Mouse (Mus musculus): ENCODE measurements around the gene Fbxo40. TPM values are rescaled to one million over a fixed set of nuclear protein-coding genes. Genes with fewer than 3 reads are reported as not detected.

The Fbxo40 gene
- polyA plus RNA-seq, 1 experiment: not detected

DNA sequence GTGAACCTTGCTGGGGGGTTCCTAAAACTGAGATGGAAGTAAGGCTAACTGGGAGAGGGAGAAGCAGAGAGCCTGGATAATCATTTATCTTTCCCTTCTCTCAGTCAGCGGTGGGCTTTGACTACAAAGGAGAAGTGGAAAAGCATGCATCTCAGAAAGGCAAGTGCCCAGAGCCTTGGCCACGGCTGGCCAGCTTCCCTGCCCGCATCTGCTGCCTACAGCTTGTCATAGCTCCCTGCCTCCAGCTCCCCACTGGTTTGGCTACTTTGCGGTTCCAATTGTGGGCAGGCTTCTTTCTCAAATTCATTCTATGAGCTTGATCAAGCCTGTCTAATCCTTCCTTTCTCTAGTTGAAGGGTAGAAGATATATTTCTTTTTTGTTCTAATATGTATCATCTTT, 39.2 kb downstream of the Fbxo40 start:
- Histone ChIP-seq H3K4me3 (ENCODE audit: insufficient read depth, low read depth, low read length) (no peak overlapping the region), H3K27ac (ENCODE audit: insufficient read depth, low read depth, low read length) (no peak overlapping the region), H3K4me1 (ENCODE audit: control insufficient read depth, insufficient read depth, low read length) (no peaks in the 10 kb centered on the region)
- WGBS: 46% methylated on average over 4 of the region's 4 CpGs
- TF ChIP-seq POLR2A (IDR thresholded peaks at IDR 0.05; ENCODE audit: insufficient read depth, low read depth, low read length): no peak
- no peak for TF ChIP-seq CTCF (IDR thresholded peaks at IDR 0.05; ENCODE audit: insufficient read depth, low read depth, low read length)

GRCm38 (mm10) chr16:36949614-36950336, 40.5 kb downstream of the Fbxo40 start:
- H3K4me3 ChIP-seq (ENCODE audit: insufficient read depth, low read depth, low read length): no peak overlapping the region
- 36% methylated on average over 8 of the region's 8 CpGs for WGBS
- H3K4me1 ChIP-seq (ENCODE audit: control insufficient read depth, insufficient read depth, low read length): no peaks in the 10 kb centered on the region
- no peak for TF ChIP-seq POLR2A (IDR thresholded peaks at IDR 0.05; ENCODE audit: insufficient read depth, low read depth, low read length)
- no peak for TF ChIP-seq CTCF (IDR thresholded peaks at IDR 0.05; ENCODE audit: insufficient read depth, low read depth, low read length)
- H3K27ac ChIP-seq (ENCODE audit: insufficient read depth, low read depth, low read length): no peak overlapping the region

DNA sequence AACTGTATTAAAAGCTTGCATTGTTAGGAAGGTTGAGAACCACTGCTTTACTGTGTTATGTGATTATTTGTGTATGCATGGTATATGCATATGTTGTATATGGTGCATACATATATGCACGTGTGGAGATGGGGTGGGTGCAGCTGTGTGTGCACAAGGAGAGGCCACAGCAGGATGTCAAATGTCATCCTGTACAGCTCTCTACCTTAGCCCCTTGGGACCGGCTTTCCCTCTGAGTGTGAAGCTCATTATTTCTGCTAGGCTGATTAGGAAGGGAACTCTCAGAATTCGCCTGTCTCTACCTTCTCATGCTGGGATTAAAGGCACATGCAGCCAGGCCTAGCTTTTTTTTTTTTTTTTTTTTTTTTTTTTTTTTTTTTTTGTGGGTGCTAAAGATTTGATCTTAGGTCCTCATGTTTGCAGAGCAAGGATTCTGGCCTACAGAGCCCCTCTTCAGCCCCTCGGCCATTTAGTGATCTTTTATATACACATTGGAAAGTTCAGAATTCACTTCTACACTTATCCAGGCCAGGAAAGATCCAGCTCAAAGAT, 42.5 kb downstream of the Fbxo40 start:
- WGBS: 81% methylated on average over 4 of the region's 4 CpGs
- TF ChIP-seq POLR2A (IDR thresholded peaks at IDR 0.05; ENCODE audit: insufficient read depth, low read depth, low read length) (no peak), CTCF (IDR thresholded peaks at IDR 0.05; ENCODE audit: insufficient read depth, low read depth, low read length) (no peak)
- no peaks in the 10 kb centered on the region for H3K4me1 ChIP-seq (ENCODE audit: control insufficient read depth, insufficient read depth, low read length)
- no peak overlapping the region for H3K4me3 ChIP-seq (ENCODE audit: insufficient read depth, low read depth, low read length)
- no peak overlapping the region for H3K27ac ChIP-seq (ENCODE audit: insufficient read depth, low read depth, low read length)

DNA sequence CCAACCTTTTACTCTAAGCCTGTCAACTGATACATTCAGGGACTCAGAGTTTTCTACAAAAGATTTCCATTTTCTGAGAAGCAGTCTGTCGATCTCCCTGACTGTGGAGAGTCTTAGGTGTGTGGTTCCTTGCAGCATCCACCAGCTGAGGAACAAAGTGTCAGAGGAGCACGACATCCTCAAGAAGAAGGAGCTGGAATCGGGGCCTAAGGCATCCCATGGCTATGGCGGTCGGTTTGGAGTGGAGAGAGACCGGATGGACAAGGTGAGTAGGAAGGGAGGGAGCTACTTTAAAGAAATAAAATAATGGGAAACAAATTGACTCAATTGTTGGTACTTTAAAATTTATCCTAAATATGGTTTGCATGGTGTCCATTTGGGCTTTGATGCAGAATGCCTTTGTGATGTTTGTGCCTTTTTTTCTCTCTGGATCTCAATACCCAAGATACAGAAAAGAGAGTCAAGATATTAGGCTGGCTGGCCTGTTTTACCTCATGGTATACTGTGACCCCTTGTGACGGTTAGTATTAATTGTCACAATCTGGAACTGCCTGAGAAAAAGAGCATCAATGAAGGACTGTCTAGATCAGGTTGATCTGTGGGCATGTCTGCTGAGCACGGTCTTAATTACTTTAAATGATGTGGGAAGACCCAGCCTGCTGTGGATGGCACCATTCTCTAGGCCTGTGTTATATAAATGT, 43.7 kb downstream of the Fbxo40 start:
- TF ChIP-seq CTCF (IDR thresholded peaks at IDR 0.05; ENCODE audit: insufficient read depth, low read depth, low read length): no peak
- no peak for TF ChIP-seq POLR2A (IDR thresholded peaks at IDR 0.05; ENCODE audit: insufficient read depth, low read depth, low read length)

DNA sequence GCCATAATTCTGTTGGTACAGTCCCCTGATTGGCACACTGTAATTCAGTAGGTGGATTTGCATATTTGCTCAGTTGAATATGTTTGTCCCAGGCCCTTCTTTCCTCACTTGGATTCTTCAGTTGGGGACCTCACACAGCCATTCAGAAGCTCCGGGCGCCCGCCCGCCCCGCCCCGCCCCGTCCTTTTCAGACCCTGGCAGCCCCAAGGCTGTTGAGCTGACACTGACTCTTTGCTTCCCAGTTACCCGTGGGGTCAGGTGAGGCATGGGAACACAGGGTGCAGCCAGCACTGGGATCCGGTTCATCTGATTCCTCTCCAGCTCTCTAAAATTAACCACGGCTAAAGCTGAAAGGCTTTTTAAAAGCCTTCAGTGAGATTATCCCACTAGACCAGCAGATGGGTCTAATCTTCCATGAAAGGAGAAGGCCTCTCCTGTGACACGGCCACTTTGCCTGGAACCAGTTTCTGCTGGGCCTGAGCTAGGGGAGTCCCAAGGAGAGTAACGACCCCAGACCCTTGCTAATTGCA, 45.3 kb downstream of the Fbxo40 start:
- WGBS: 21% methylated on average over 12 of the region's 12 CpGs
- Histone ChIP-seq H3K27ac (ENCODE audit: insufficient read depth, low read depth, low read length) (no peak overlapping the region), H3K4me3 (ENCODE audit: insufficient read depth, low read depth, low read length) (no peak overlapping the region), H3K4me1 (ENCODE audit: control insufficient read depth, insufficient read depth, low read length) (no peaks in the 10 kb centered on the region)
- TF ChIP-seq CTCF (IDR thresholded peaks at IDR 0.05; ENCODE audit: insufficient read depth, low read depth, low read length): no peak
- no peak for TF ChIP-seq POLR2A (IDR thresholded peaks at IDR 0.05; ENCODE audit: insufficient read depth, low read depth, low read length)

More for the DNA sequence above, 43.7 kb downstream of the Fbxo40 start:
- no peak overlapping the region for H3K4me3 ChIP-seq (ENCODE audit: insufficient read depth, low read depth, low read length)
- 92% methylated on average over 8 of the region's 8 CpGs for WGBS
- H3K27ac ChIP-seq (ENCODE audit: insufficient read depth, low read depth, low read length): no peak overlapping the region
- no peaks in the 10 kb centered on the region for H3K4me1 ChIP-seq (ENCODE audit: control insufficient read depth, insufficient read depth, low read length)

GRCm38 (mm10) chr16:36943591-36943990, 46.7 kb downstream of the Fbxo40 start:
- WGBS: 87% methylated on average over 3 of the region's 3 CpGs
- Histone ChIP-seq H3K4me1 (ENCODE audit: control insufficient read depth, insufficient read depth, low read length) (no peaks in the 10 kb centered on the region), H3K4me3 (ENCODE audit: insufficient read depth, low read depth, low read length) (no peak overlapping the region), H3K27ac (ENCODE audit: insufficient read depth, low read depth, low read length) (no peak overlapping the region)
- TF ChIP-seq POLR2A (IDR thresholded peaks at IDR 0.05; ENCODE audit: insufficient read depth, low read depth, low read length): no peak
- no peak for TF ChIP-seq CTCF (IDR thresholded peaks at IDR 0.05; ENCODE audit: insufficient read depth, low read depth, low read length)

DNA sequence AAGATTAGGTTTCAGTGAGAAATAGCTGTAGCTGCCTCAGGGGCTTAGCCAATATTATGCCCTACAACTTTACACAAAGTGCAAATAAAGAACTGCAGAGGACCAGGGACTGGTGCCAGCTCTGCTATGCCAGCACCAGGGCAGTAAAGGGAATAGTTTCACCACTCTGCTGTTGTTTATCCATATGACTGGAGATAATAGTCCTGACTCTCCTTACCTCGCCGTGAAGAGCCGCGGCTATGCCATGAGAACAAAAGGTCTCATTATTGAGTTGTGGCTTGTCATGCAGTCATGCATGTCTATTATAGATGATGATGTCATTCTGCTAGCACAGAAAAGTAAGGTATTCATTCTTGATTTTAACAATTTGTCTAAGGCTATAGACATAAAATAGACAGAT, 48.4 kb downstream of the Fbxo40 start:
- TF ChIP-seq CTCF (IDR thresholded peaks at IDR 0.05; ENCODE audit: insufficient read depth, low read depth, low read length) (no peak), POLR2A (IDR thresholded peaks at IDR 0.05; ENCODE audit: insufficient read depth, low read depth, low read length) (no peak)
- WGBS: 46% methylated on average over 4 of the region's 4 CpGs
- Histone ChIP-seq H3K4me1 (ENCODE audit: control insufficient read depth, insufficient read depth, low read length) (no peaks in the 10 kb centered on the region), H3K4me3 (ENCODE audit: insufficient read depth, low read depth, low read length) (no peak overlapping the region), H3K27ac (ENCODE audit: insufficient read depth, low read depth, low read length) (no peak overlapping the region)

DNA sequence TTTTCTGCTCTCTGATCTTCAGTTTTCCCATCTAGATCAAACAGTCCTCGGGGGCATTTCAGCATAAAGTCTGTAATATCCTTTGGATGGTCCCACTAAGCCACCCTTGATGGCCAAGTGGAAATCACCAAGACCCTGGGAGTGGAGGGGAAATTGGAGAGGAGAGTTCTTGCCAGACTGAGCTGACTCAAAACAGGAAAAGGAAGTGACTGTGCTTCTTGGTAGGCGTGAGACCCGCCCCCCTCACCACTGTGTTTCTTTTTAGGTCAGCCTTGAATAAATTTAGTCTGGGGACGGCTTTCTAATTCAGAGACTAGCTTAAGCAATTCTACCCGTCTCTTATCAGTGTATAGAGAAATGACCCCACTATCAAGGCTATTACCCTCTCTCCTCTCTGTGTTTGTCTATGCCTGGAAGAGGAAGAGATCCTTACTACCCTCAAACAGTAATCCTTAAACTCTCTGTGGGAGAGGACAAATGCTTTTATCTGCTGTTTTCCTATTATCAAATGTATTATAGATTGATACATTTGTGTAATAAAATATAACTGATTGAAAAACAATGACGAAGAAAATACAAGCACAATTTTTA, 49.0 kb downstream of the Fbxo40 start:
- Histone ChIP-seq H3K4me1 (ENCODE audit: control insufficient read depth, insufficient read depth, low read length) (no peaks in the 10 kb centered on the region), H3K4me3 (ENCODE audit: insufficient read depth, low read depth, low read length) (no peak overlapping the region), H3K27ac (ENCODE audit: insufficient read depth, low read depth, low read length) (no peak overlapping the region)
- 66% methylated on average over 6 of the region's 6 CpGs for WGBS
- no peak for TF ChIP-seq CTCF (IDR thresholded peaks at IDR 0.05; ENCODE audit: insufficient read depth, low read depth, low read length)
- no peak for TF ChIP-seq POLR2A (IDR thresholded peaks at IDR 0.05; ENCODE audit: insufficient read depth, low read depth, low read length)

All from olfactory bulb, adult 2 months (tissue).